Mouse (Mus musculus) forebrain, postnatal 0 days (tissue): ENCODE measurements around the gene Hcn4. TPM values are rescaled to one million over a fixed set of nuclear protein-coding genes. Genes with fewer than 3 reads are reported as not detected.

ENCODE experiments used
- ATAC-seq: fragments of 200-750 bp; cut with Nextera tagmentation; 2 replicates; pipeline ENCODE4 v1.8.0; 2017; ENCODE audit warnings: mild to moderate bottlenecking, moderate library complexity
- DNase-seq: peaks from one replicate; pipeline ENCODE4 v3.0.0-alpha.2; 2015
- H3K27ac ChIP-seq: fragments of 300-500 bp; sonication (generic); 2 replicates; pipeline ENCODE4 v1.5.1; 2014; ENCODE audit warnings: low read depth, mild to moderate bottlenecking, antibody characterized with exemption, low read length, moderate library complexity, mixed read lengths
- H3K27me3 ChIP-seq: fragments of 300-500 bp; sonication (generic); 2 replicates; pipeline ENCODE4 v1.6.1; 2014; ENCODE audit warnings: mild to moderate bottlenecking, low read length, mixed read lengths; ENCODE audit not compliant: insufficient read depth
- H3K36me3 ChIP-seq: fragments of 300-500 bp; sonication (generic); 2 replicates; pipeline ENCODE4 v1.6.1; 2014; ENCODE audit warnings: mild to moderate bottlenecking, moderate library complexity; ENCODE audit not compliant: insufficient read depth
- H3K4me1 ChIP-seq: fragments of 300-500 bp; sonication (generic); 2 replicates; pipeline ENCODE4 v1.6.1; 2014; ENCODE audit warnings: antibody characterized with exemption; ENCODE audit not compliant: insufficient read depth
- H3K4me2 ChIP-seq: fragments of 300-500 bp; sonication (generic); 2 replicates; pipeline ENCODE4 v1.6.1; 2014; ENCODE audit warnings: low read depth, mild to moderate bottlenecking, moderate library complexity
- H3K4me3 ChIP-seq: fragments of 300-500 bp; sonication (generic); 2 replicates; pipeline ENCODE4 v1.5.1; 2014; ENCODE audit warnings: low read depth, low read length, mixed read lengths
- H3K9ac ChIP-seq: fragments of 300-500 bp; sonication (generic); 2 replicates; pipeline ENCODE4 v1.6.1; 2014; ENCODE audit warnings: mild to moderate bottlenecking
- H3K9me3 ChIP-seq: fragments of 300-500 bp; sonication (generic); 2 replicates; pipeline ENCODE4 v1.6.1; 2016; ENCODE audit warnings: low read length
- CTCF ChIP-seq: sonication (generic); IDR thresholded peaks from 2 replicates; pipeline ENCODE4 v1.5.1; 2016; ENCODE audit warnings: antibody characterized with exemption, control low read depth, low read depth
- WGBS: fragments of 180-500 bp; shearing (Covaris S2); extraction: QIAGEN DNeasy Blood & Tissue Kit; methylation state at CpG from one replicate; pipeline ENCODE4 v1.1.7; 2014; 5-methylcytosine and 5-hydroxymethylcytosine counted together
- polyA plus RNA-seq: library from polyadenylated mRNA; unstranded; fragments of >200 nt; fragmentation: Nextera tagmentation; extraction: Ambion mirVana; gene quantifications from 2 replicates; pipeline ENCODE4 v1.2.1, GENCODE M21; 2015
- total RNA-seq: library from RNA; depleted of rRNA; stranded (reverse); fragments of >200 nt; gene quantifications from 2 replicates; pipeline ENCODE4 v1.2.3, GENCODE M21; 2014

Hcn4 gene
- total and polyA plus RNA-seq, 2 experiments from 2014 or later, result 4.1 to 26.9 TPM

DNA sequence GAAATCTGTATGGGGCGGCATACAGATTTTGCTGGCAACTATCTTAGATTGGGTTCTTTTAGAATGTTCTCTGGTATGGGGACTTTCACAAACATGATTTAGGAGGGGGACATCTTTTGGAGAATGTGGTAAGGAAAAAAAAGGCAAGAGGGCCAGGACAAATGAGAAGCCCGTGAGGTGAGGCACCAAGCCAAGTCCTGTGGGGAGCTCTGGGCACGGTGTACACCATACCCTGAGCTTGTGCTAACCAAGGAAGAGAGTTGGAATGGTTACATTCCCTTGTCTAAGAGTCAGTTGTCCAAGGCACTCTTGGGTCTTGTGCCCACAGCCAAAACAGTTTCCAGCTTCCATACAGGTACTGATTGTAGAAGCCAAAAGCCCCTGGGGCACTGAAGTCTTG, 21.4 kb downstream of the Hcn4 start:
- no peak overlapping the region for H3K4me2 ChIP-seq
- no peaks in the 10 kb centered on the region for H3K4me1 ChIP-seq
- H3K27me3 ChIP-seq, result no peaks in the 10 kb centered on the region
- TF ChIP-seq CTCF, result no peak
- no peak overlapping the region for H3K27ac ChIP-seq
- no peak for DNase-seq
- no peak for ATAC-seq
- H3K36me3 ChIP-seq, result peaks cover 26% of the 10 kb centered on the region
- H3K4me3 ChIP-seq, result no peak overlapping the region
- H3K9me3 ChIP-seq, result no peaks in the 10 kb centered on the region
- WGBS, result 75% methylated on average over 3 of the region's 3 CpGs
- H3K9ac ChIP-seq, result no peak overlapping the region

DNA sequence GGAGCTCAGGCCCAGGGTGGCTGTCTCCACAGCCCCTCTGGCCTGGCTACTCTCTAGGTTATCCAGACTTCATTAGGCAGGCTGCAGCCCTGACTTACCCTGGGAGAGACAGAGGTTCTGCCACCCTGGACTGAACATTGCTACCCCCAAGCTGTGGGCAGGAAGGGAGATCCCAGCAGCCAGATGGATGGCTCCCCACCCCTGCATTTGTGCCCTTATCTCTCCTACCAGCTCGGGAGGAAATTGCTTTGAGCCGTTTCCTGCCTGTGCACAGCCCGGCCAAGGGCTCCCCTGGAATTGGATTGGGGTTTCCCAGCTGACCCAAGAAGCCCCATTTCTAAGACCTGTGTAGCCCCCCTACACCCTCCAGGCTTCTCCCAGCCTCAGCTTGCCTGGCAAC, 23.8 kb downstream of the Hcn4 start:
- Histone ChIP-seq H3K36me3 (peaks cover 26% of the 10 kb centered on the region), H3K27ac (no peak overlapping the region), H3K4me1 (no peaks in the 10 kb centered on the region), H3K4me2 (no peak overlapping the region), H3K27me3 (no peaks in the 10 kb centered on the region), H3K9ac (no peak overlapping the region), H3K9me3 (no peaks in the 10 kb centered on the region), H3K4me3 (no peak overlapping the region)
- no peak for TF ChIP-seq CTCF
- WGBS, result 74% methylated on average over 3 of the region's 3 CpGs
- ATAC-seq (no peak), DNase-seq (no peak)

DNA sequence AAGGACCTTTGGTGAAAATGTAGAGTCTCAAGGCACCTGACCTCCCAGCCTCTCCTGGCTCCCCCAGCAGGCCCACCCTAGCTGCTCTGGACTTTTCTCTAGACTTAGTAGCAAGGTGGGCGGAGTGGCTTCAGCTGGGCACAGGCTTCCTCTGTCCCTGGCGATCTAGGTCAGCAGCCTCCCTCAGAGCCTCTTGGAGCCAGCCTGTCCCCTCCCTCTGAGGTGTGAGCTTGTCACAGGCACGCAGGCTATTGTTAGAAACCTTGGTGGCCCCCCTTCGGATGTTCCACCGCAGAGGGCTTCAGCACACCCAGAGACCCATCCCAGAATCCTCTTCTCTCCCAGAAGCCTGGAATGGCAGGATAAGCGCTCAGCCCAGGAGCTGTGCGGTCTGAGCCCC, 24.5 kb downstream of the Hcn4 start:
- TF ChIP-seq CTCF, result no peak
- WGBS, result 72% methylated on average over 7 of the region's 7 CpGs
- ATAC-seq (no peak), DNase-seq (no peak)
- no peak overlapping the region for H3K4me3 ChIP-seq
- H3K9me3 ChIP-seq, result no peaks in the 10 kb centered on the region
- H3K36me3 ChIP-seq, result peaks cover 26% of the 10 kb centered on the region
- H3K4me1 ChIP-seq, result no peaks in the 10 kb centered on the region
- H3K9ac ChIP-seq, result no peak overlapping the region
- H3K4me2 ChIP-seq, result no peak overlapping the region
- no peak overlapping the region for H3K27ac ChIP-seq
- H3K27me3 ChIP-seq, result no peaks in the 10 kb centered on the region

DNA sequence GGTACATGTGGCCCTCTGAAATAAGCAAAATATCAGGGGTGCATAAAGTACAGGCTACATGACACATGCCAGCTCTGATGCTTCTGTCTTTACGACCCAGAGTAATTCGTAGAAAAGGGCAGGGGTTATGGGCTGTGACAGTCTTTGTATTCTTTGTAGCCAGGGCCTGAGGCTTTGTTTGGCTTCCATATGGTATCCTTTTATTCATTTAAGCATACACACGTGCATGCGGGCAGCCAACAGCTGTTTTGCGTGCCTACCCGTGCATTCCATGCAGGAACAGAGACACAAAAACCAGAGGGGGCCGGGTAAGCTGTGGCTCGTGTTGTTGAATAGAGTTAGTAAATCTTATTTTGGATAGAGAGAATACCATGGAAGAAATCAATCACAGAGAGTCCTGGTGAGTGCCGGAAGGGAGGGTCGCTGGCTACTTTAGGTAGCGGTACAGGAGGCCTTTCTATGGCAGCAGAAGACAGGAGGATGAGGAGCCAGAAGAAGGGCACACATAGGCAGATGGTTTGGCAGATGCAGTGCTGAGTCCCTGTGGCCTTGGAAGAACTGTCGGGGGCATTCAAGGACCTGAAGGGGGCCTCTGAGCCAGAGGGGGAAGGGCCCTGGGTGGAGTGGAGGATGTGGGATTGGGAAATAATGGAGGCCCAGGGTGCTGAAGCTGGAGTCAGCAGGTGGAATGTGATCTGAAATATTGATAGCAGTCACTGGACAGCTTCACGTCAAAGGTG, 26.5 kb downstream of the Hcn4 start:
- no peak for TF ChIP-seq CTCF
- Histone ChIP-seq H3K9ac (no peak overlapping the region), H3K9me3 (no peaks in the 10 kb centered on the region), H3K4me3 (no peak overlapping the region), H3K27ac (no peak overlapping the region), H3K4me2 (no peak overlapping the region), H3K36me3 (peaks cover 21% of the 10 kb centered on the region; the same call in 1 of the 2 replicates), H3K27me3 (no peaks in the 10 kb centered on the region), H3K4me1 (no peaks in the 10 kb centered on the region)
- ATAC-seq, result no peak
- no peak for DNase-seq
- WGBS, result 33% methylated on average over 13 of the region's 13 CpGs

DNA sequence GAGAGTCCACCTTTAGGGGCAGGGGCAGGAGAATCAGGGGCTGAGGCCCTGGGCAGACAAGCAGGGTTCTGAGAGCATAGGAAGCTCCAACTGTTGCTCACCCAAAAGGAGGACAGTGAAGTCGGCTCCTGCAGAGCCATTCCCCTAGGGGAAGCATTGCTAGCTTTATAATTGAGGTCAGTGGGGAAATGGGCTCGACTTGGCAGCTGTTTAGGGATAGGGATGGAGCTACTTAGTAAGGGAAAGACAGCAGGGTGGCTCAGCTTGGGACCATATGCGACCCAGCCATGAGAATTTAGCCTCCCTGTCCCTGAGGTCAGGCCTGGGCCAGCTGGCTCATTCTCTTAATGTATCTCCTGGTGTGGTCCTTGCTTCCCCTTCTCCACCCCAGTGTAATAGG, 31.7 kb downstream of the Hcn4 start:
- Histone ChIP-seq H3K9ac (no peak overlapping the region), H3K27ac (no peak overlapping the region), H3K9me3 (no peaks in the 10 kb centered on the region), H3K4me2 (no peak overlapping the region), H3K4me3 (no peak overlapping the region), H3K36me3 (peaks cover 37% of the 10 kb centered on the region), H3K27me3 (no peaks in the 10 kb centered on the region), H3K4me1 (no peaks in the 10 kb centered on the region)
- WGBS, result 56% methylated on average over 3 of the region's 3 CpGs
- TF ChIP-seq CTCF, result no peak
- no peak for ATAC-seq
- DNase-seq, result no peak

DNA sequence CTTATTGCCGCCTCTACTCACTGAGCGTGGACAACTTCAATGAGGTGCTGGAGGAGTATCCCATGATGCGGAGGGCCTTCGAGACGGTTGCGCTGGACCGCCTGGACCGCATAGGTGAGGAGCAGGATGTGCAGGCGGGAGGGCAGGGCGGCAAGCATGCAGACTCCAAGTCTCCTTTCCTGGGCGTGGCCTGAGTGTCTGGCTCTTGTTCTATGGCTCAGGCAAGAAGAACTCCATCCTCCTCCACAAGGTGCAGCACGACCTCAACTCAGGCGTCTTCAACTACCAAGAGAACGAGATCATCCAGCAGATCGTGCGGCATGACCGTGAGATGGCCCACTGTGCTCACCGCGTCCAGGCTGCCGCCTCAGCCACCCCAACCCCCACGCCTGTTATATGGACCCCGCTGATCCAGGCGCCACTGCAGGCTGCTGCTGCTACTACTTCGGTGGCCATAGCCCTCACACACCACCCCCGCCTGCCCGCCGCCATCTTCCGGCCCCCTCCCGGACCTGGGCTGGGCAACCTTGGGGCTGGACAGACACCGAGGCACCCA, 35.9 kb downstream of the Hcn4 start:
- Histone ChIP-seq H3K4me3 (no peak overlapping the region), H3K4me1 (peaks cover 3% of the 10 kb centered on the region; the same call in 1 of the 2 replicates), H3K36me3 (peaks cover 41% of the 10 kb centered on the region), H3K9me3 (no peaks in the 10 kb centered on the region), H3K4me2 (no peak overlapping the region), H3K9ac (no peak overlapping the region), H3K27me3 (no peaks in the 10 kb centered on the region), H3K27ac (no peak overlapping the region)
- WGBS, result 41% methylated on average over 30 of the region's 30 CpGs
- DNase-seq (no peak), ATAC-seq (no peak)
- no peak for TF ChIP-seq CTCF

DNA sequence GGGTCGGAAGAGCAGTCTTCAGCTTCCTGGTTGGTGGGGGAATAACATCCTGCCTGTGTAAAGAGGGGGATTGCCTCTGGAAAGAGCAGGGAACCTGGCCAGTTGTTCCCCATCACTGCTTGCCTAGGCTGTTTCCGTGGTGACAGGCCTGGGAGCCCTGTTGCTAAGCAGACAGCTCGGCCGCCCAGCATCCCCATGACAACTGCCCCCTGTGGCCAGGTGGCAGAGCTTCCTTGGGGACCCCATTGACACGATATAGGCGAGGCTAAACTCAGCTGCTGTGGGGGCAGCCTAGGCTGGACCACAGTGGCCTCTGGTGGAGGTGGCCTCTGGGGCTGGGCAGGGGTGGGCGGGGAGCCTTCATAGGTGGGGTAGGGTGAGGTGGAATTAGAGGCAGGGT, 40.6 kb downstream of the Hcn4 start:
- ATAC-seq, result peak; percentile 73
- no peak overlapping the region for H3K4me3 ChIP-seq
- DNase-seq, result peak; percentile 47
- peak; percentile 28; the same call in 1 of the 2 replicates for TF ChIP-seq CTCF
- peaks cover 3% of the 10 kb centered on the region; the same call in 1 of the 2 replicates for H3K4me1 ChIP-seq
- no peak overlapping the region for H3K4me2 ChIP-seq
- H3K27ac ChIP-seq, result 0 out of 2 replicates have a peak overlapping the region, but pooled peaks have one; percentile 11
- H3K27me3 ChIP-seq, result no peaks in the 10 kb centered on the region
- H3K36me3 ChIP-seq, result peaks cover 21% of the 10 kb centered on the region
- no peak overlapping the region for H3K9ac ChIP-seq
- WGBS, result 28% methylated on average over 7 of the region's 7 CpGs
- no peaks in the 10 kb centered on the region for H3K9me3 ChIP-seq
